Mouse (Mus musculus) ES-Bruce4 (cell line): ENCODE measurements around the gene Pcbp2. TPM values are rescaled to one million over a fixed set of nuclear protein-coding genes. Genes with fewer than 3 reads are reported as not detected.
A peak's percentile ranks its signal among the peaks of the same experiment; 100 is the strongest.

Source experiments
- H3K27ac ChIP-seq: 2 replicates; pipeline ENCODE4 v1.5.1; 2012; ENCODE audit warnings: low read length, inconsistent platforms; ENCODE audit not compliant: insufficient read depth
- H3K27me3 ChIP-seq: 2 replicates; pipeline ENCODE4 v1.6.1; 2012; ENCODE audit warnings: mild to moderate bottlenecking, low read length, inconsistent platforms; ENCODE audit not compliant: control insufficient read depth, poor library complexity, insufficient read depth, severe bottlenecking
- H3K36me3 ChIP-seq: 2 replicates; pipeline ENCODE4 v1.6.1; 2012; ENCODE audit warnings: inconsistent platforms, mild to moderate bottlenecking, low read length, moderate library complexity; ENCODE audit not compliant: control insufficient read depth, poor library complexity, insufficient read depth, severe bottlenecking
- H3K4me1 ChIP-seq: one replicate; pipeline ENCODE4 v1.8.1; 2011; ENCODE audit warnings: low read length; ENCODE audit not compliant: control insufficient read depth, insufficient read depth
- H3K4me3 ChIP-seq: 2 replicates; pipeline ENCODE4 v1.5.1; 2011; ENCODE audit warnings: low read depth, mild to moderate bottlenecking, low read length
- H3K9ac ChIP-seq: 2 replicates; pipeline ENCODE4 v1.6.1; 2012; ENCODE audit warnings: low read depth, mild to moderate bottlenecking, inconsistent platforms; ENCODE audit not compliant: poor library complexity, severe bottlenecking
- H3K9me3 ChIP-seq: replicated peaks from 2 replicates; pipeline ENCODE4 v1.6.1; 2012; ENCODE audit warnings: mild to moderate bottlenecking, low read length, inconsistent platforms; ENCODE audit not compliant: control insufficient read depth, poor library complexity, insufficient read depth, severe bottlenecking
- CTCF ChIP-seq: IDR thresholded peaks from one replicate; pipeline ENCODE4 v1.8.1; 2011; ENCODE audit warnings: low read depth, low read length
- EP300 ChIP-seq: IDR thresholded peaks from 2 replicates; pipeline ENCODE4 v1.6.1; 2011; ENCODE audit warnings: low read depth, low read length; ENCODE audit not compliant: insufficient read depth
- POLR2A ChIP-seq: IDR thresholded peaks from one replicate; pipeline ENCODE4 v1.8.1; 2011; ENCODE audit warnings: low read length; ENCODE audit not compliant: insufficient read depth
- polyA plus RNA-seq: library from polyadenylated mRNA; stranded (reverse); fragments of >200 nt; gene quantifications from 2 replicates; pipeline ENCODE4 v1.2.4, GENCODE M21; 2011; ENCODE audit warnings: low read depth; ENCODE audit not compliant: missing spikeins, insufficient read depth, insufficient read length

The Pcbp2 gene
- polyA plus RNA-seq, 1 experiment, result 1,129 TPM

DNA sequence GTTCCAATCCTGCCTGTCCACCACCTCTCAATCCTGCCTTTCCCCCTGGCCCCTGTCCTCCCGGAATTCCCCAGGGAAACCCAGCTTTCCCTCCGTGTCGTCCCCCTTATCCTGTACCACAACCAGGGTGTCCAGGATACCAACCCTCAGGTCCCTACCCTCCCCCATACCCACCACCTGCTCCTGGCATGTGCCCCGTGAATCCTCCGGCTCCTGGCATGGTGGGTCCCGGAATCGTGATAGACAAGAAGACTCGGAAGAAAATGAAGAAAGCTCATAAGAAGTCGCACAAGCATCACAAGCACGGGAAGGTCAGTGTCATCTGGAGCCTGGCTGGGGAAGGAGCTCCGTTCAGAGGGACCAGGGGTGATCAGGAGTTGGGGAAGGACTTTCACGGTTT lies 9.9 kb upstream of the Pcbp2 start:
- H3K27me3 ChIP-seq, result no peaks in the 10 kb centered on the region
- H3K4me1 ChIP-seq, result peaks cover 4% of the 10 kb centered on the region
- H3K36me3 ChIP-seq, result peaks cover 7% of the 10 kb centered on the region
- H3K9me3 ChIP-seq, result no peaks in the 10 kb centered on the region
- peak overlapping the region; percentile 58 for H3K4me3 ChIP-seq
- H3K9ac ChIP-seq, result peak overlapping the region; percentile 81
- H3K27ac ChIP-seq, result peak overlapping the region; percentile 78
- no peak for TF ChIP-seq CTCF
- TF ChIP-seq EP300, result no peak
- TF ChIP-seq POLR2A, result no peak

DNA sequence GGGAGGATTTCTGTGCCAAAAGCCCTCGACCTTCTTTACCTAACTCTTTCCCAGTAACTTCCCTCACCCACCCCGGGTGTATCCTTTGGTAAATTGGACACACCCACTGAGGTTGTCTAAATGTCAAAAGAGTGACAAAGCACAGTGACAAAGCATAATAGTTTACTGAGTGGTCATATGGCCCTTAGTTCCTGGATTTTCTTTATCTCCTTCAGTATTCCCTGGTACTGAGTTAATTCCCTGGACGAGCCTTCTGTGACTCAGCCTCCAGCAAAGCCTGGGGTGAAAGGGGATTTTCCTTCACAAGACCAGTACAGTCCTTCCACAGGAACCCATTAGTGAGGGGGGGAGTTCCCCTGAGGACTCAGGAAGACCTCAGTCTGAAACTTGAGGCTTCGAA lies 9.4 kb upstream of the Pcbp2 start:
- peak overlapping the region; percentile 81 for H3K9ac ChIP-seq
- no peaks in the 10 kb centered on the region for H3K27me3 ChIP-seq
- H3K36me3 ChIP-seq, result peaks cover 7% of the 10 kb centered on the region
- TF ChIP-seq CTCF, result no peak
- no peak for TF ChIP-seq EP300
- TF ChIP-seq POLR2A, result no peak
- peak overlapping the region; percentile 58; the same call in 1 of the 2 replicates for H3K4me3 ChIP-seq
- peak overlapping the region; percentile 78 for H3K27ac ChIP-seq
- no peaks in the 10 kb centered on the region for H3K9me3 ChIP-seq
- H3K4me1 ChIP-seq, result peaks cover 4% of the 10 kb centered on the region

DNA sequence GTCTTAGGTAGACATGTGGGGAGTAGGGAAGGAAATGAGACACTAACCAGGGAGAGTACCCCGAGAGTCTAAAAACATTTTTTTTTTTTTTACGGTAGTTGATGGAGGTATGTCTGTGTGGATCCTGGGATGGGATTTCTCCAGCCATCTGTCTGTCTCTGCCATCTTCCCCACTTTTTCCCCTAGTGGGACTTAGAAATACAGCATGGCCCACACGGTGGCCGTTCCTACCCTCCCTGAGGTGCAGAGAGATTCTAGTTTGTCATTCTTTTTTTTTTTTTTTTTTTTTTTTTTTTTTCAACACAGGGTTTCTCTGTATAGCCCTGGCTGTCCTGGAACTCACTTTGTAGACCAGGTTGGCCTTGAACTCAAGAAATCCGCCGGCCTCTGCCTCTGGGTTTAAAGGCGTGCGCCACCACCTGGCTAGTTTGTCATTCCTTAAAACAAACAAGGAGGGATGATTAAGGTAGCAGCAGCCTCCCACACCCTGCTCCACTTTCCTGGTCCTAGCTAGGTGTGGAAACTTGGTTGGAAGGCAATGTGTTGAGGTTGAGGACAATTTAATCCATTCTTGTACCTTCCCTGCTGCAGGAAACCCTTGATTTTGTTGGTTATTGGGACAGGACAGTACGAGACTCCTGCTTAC lies 8.8 kb upstream of the Pcbp2 start:
- 0 out of 2 replicates have a peak overlapping the region, but pooled peaks have one; percentile 36 for H3K4me3 ChIP-seq
- TF ChIP-seq POLR2A (no peak), CTCF (peak; percentile 39), EP300 (no peak)
- no peaks in the 10 kb centered on the region for H3K9me3 ChIP-seq
- no peaks in the 10 kb centered on the region for H3K27me3 ChIP-seq
- H3K36me3 ChIP-seq, result peaks cover 7% of the 10 kb centered on the region
- H3K27ac ChIP-seq, result peak overlapping the region; percentile 78
- peaks cover 4% of the 10 kb centered on the region for H3K4me1 ChIP-seq
- peak overlapping the region; percentile 81; the same call in 1 of the 2 replicates for H3K9ac ChIP-seq

DNA sequence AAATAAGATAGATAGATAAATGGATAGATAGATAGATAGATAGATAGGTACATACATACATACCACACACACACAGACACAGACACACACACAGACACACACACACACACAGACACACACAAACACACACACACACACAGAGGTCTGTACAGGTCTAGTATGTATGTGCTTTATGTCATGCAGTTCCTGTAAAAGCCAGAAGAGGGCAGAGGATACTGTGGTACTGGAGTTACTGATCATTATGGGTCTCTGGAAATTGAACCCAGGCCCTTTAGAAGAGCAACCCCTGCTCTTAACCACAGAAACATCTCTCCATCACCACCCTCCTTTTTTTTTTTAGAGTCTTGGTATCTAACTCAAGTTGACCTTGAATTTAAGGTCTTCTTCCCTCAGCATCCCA lies 6.7 kb upstream of the Pcbp2 start:
- Histone ChIP-seq H3K27ac (no peak overlapping the region), H3K9me3 (peaks cover 5% of the 10 kb centered on the region), H3K4me3 (no peak overlapping the region), H3K27me3 (no peaks in the 10 kb centered on the region), H3K36me3 (peaks cover 12% of the 10 kb centered on the region), H3K9ac (no peak overlapping the region), H3K4me1 (peaks cover 4% of the 10 kb centered on the region)
- TF ChIP-seq CTCF, result no peak
- no peak for TF ChIP-seq EP300
- TF ChIP-seq POLR2A, result no peak

DNA sequence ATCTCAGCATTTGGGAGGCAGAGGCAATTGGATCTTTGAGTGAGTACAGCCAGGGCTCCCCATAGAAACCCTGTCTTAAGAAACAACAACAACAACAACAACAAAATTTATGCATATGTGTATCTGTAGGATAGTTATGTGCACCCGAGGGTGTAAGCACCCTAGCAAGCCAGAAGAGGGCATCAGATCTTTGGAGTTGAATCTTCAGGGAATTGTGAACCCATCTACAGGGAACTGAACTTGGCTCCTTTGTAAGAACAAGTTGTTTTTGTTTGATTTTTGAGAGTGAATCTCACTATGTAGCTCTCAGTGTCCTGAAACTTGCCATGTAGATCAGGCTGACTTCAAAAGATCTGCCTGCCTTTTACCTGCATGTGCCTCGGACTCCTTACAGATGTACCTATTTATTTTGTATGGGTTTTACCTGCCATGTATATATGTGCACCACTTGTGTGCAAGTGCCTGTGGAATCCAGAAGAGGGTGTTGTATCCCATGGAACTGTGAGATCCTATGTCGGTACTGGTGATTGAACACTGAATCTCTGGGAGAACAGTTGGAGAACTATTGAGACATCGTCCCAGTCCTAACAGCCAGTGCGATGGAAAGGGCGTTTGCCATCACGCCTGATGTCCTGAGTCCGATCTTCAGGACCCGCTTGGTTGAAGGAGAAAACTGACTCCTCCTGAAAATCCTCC lies 1.5 kb upstream of the Pcbp2 start:
- TF ChIP-seq POLR2A, result no peak
- no peak for TF ChIP-seq CTCF
- no peak for TF ChIP-seq EP300
- peaks cover 18% of the 10 kb centered on the region for H3K36me3 ChIP-seq
- no peaks in the 10 kb centered on the region for H3K4me1 ChIP-seq
- H3K9ac ChIP-seq, result no peak overlapping the region
- no peaks in the 10 kb centered on the region for H3K27me3 ChIP-seq
- H3K27ac ChIP-seq, result no peak overlapping the region
- H3K4me3 ChIP-seq, result no peak overlapping the region
- H3K9me3 ChIP-seq, result peaks cover 7% of the 10 kb centered on the region

DNA sequence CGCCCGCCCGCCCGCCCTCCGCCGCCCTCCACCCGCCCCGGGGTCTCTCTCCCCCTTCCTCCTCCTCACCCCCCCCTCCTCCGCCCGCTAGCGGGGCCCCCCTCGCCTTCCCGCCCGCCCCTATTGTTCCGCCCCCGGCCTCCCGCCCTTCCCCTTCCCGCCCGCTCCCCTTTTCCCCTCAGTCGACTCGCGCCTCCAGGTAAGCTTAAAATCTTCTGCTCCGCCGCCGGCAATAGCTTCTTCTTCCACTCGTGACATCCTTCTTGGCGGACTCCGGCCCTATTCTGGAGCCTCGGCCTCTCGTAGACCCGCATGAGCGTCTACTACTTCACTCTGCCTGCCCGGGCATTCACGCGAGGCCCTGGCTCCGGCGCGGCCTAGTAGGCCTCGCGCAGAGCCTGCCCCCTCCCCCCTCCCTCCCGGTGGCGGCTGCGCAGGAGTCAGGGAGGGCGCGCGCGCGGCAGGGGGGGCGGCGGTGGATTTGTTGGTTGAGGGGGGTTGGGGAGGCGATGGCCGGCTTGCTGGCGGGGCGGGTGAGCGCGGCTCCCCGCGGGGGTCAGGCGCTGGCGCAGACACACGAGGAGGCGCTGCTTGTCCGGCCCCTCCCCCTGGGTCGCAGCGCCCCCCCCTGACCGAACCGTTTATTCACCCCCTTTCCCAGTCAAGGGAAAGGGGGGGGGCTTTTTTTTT lies 411 bp downstream of the Pcbp2 start:
- no peaks in the 10 kb centered on the region for H3K4me1 ChIP-seq
- H3K9ac ChIP-seq, result peak overlapping the region; percentile 96
- H3K27ac ChIP-seq, result peak overlapping the region; percentile 62
- no peaks in the 10 kb centered on the region for H3K27me3 ChIP-seq
- peak overlapping the region; percentile 90 for H3K4me3 ChIP-seq
- peaks cover 37% of the 10 kb centered on the region for H3K36me3 ChIP-seq
- H3K9me3 ChIP-seq, result peaks cover 7% of the 10 kb centered on the region
- TF ChIP-seq EP300, result no peak
- peak; percentile 32 for TF ChIP-seq CTCF
